Mouse (Mus musculus): ENCODE data around the gene 2010111I01Rik.

Gene 2010111I01Rik

DNA sequence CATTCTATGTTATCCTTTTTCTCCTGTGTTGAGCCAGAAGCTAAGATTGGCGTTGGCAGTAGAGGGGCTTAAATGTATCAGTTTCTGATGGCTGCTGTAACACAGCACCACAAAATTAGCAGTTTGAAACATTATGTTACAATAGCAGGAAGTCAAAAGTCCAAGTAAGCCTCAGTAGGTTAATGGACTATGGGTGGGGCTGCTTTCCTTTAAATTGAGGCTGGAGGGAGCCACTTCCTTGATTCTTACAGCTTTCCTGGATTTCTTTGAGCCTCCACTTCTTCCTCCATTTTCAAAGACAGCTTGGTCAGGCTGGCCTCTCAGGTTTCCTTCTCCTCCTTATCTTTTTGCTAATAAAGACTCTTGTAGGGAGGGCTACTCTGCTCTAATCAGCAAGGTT lies 304.1 kb downstream of the 2010111I01Rik start:
- DNase-seq = no peak

DNA sequence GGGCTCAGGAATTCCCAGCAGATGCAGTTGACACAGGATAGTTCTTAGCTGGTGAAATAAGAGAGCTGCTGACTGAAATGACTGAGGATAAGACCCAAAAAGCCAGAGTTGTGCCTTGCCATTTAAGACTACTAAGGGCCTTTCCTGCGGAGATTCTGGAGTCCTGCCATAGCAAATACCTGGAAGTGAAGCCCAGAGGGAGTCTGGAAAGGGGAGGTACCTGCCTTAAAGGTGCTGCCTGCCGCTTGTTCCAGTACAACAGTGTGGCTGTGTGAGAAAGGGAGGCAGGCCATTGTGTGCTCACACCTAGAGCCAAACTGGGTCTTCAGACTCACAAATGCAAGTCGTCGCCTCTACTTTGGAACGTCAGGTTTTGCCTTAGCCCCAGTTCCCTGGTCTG lies 305.5 kb downstream of the 2010111I01Rik start:
- DNase-seq = peak; percentile 67 to 80

DNA sequence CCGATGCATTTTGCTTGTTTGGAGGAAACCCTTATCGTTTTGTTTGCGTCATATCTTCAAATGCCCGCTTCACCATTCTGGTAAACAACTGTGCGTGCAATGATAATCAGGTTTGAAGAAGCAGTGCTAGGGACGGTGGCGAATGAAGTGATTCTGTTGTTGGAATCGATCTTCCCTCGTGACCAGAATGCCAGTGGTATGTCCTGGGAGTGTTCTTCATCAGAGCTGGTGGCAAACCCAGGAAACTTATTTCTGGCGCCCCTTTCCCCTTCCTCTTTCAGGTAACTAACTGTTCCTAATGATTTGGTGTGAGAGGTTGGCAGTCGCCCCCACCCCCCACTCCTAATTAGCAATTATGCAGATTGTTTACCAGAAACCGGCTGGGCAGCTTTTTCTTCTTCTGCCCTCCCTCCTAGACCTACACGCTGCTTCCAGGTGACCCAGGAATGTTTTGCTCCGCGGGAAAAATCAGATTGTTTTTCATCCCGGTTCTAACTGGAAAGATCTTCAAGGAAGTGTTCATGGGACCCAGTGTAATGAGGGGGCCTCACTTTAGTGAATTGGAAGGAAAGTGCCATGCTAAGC lies 307.4 kb downstream of the 2010111I01Rik start:
- DNase-seq = no peak

DNA sequence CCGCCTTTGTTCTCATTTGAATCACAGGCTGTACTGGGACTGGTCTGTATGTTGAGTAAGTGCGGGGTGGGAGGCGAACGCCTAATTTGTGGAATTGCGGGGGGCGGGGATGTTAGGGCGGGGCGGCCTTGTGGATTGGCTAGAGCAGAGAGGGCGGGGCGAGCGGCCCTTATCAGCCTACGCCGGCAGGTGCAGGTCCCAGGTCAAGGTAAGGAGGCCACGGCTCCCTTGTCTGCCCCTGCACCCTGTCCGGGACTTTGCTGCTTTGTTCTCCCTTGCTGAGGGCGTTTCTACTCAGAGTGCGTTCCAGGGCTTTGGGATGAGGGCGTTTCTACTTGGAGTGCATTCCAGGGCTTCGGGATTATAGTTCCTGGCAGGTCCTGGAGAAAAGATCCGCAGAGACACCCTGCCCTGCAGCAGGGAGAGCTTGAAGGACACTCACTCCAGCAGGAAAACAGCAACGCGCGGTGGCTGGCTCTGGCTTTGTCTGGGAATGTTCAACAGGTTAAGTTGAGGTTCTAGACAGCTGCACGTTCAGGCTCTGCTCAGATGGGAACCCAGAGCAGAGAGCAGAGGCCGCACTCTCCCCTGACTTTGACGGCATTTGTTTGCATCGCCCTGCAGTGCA lies 308.0 kb downstream of the 2010111I01Rik start:
- DNase-seq = peak; percentile 88 to 91

DNA sequence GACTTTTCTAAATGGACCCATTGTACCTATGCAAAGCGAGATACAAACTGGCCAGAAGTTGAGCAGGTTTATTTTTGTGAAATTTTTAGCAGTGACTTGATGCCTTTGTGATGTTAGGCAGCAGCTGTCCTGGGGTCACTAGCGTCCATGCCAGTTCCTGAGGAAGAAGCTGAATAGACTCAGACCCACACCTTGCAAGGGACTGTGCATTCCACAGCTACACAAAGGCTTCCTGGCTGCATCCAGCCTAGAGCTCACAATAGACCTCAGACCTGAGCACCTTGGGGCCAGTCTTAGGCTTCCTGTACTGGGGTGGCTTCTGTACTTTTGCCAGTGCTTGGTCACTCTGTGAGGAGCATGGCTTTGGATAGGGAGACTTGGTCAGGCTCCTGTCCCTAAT lies 309.2 kb downstream of the 2010111I01Rik start:
- no peak for DNase-seq

DNA sequence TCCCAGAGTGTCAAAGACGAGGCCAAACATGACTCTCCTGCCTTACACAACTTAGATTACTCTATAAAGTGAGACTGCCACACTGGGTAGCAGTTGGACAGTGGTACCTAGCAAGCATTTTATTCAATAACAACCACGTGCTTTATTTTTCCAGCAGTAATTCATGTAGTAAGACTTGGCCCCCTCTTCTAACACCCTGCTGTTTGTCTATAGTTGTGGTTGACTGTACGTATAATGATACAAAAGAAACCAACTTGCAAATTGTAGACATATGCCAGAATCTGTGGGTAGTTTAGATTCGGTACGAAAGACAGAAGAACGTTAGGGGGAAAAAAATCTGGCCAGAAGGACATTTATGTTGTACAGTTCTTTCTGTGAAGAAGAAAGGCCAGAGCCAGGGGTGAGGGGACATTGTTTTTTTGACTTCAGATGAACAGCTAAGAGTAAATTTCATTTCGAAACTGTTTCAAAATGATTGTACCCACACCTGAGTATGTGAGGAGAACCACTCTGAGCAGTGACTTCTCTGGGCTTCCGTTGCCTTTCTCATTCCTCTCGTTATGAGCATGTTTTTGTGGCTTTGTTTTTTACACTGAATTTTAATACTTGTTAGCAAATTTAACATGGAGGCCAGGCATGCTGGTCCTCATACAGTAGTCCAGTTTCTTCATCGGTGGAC lies 309.9 kb downstream of the 2010111I01Rik start:
- no peak for DNase-seq

GRCm38 (mm10) chr13:63276389-63276788 lies 311.7 kb downstream of the 2010111I01Rik start:
- no peak for DNase-seq

- DNase-seq = no peak
Observed at GRCm38 (mm10) chr13:63277316-63277715, 312.6 kb downstream of the 2010111I01Rik start.

GRCm38 (mm10) chr13:63278141-63278631 lies 313.5 kb downstream of the 2010111I01Rik start:
- peak in 1 of 2 experiments; percentile 37 for DNase-seq

- peak; percentile 70 to 79 for DNase-seq
Observed at GRCm38 (mm10) chr13:63278796-63279475, 314.2 kb downstream of the 2010111I01Rik start.

GRCm38 (mm10) chr13:63279807-63280206 lies 315.1 kb downstream of the 2010111I01Rik start:
- DNase-seq = no peak

GRCm38 (mm10) chr13:63280344-63280743 lies 315.7 kb downstream of the 2010111I01Rik start:
- DNase-seq = peak in 1 of 2 experiments; percentile 34

DNA sequence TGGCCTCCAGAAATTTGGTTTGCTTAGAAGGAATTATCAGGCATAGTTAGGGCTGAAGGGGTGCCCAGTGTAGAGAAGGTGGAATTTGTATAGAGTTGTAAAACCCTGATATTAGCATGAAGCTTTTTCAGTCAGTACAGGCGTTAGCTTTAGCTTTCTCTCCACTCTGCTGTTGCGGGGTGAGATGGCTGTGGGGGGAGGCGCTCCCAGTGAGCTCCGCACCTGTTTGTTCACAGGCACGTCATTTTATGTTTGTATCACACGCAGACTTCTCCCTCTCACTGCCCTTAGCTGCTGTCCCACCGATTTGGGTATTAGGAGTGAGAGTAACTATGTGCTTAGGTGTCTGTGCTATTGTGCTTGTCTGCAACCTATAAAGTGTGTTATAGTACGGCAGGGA lies 316.5 kb downstream of the 2010111I01Rik start:
- DNase-seq = no peak

DNA sequence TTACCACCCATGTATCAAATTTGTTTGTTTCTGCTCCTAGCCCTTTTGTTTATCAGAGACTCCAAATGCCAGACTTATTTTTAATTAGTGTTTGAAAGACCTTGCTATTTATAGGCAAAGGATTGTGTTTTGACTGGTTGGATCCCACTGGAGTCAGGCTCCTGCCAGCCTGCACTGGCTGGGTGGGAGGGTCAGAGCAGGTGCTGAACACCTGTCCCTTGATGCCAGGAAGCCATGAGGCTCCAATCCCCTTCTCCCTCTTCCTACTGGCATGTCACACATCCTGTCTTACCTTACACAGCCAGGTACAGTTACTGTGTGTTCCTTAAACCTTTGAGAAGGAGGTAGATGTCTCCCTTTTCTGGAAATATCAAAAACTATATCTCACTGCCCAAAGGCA lies 318.5 kb downstream of the 2010111I01Rik start:
- DNase-seq = no peak

GRCm38 (mm10) chr13:63284748-63285147 lies 320.1 kb downstream of the 2010111I01Rik start:
- no peak for DNase-seq

- no peak for DNase-seq
Observed at GRCm38 (mm10) chr13:63286483-63287102, 321.9 kb downstream of the 2010111I01Rik start.

DNA sequence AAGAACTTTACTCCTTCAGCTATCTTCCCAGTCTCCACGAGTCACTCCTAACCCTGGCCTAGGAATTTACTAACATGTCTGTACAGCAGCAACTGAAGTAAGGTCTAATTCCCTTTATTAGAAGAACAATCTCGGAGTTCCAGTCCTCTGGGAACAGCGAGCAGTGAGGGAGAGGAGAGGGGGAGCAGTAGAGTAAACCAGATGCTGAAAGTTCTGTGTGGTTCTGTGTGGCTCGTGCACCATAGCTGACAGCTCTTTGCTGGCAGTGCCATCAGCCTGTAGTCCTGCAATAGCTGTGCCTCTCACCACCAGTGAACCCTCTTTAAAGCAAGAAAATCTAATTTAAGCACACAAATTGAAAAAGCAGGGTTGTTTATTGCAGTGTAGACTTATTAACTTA lies 324.5 kb downstream of the 2010111I01Rik start:
- DNase-seq = no peak

DNA sequence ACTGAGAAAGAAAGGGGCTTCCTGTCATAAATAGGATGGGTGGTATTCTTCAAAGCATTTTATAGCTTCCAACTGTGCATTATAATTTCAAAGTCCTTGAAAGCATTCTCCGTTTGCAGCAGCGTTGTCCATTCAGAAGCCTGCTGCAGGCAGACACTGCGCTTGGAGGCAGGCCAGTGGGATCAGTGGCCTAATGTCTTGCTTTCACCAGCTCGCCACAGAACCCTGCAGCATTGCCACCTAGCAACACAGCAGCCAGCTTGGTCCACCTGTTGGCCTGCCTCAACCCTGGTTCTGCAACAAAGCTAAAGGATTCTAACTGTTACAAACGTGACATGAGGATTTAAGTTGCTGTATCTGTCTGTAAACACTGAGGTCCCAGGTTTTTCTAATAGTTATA lies 325.0 kb downstream of the 2010111I01Rik start:
- DNase-seq = no peak

DNA sequence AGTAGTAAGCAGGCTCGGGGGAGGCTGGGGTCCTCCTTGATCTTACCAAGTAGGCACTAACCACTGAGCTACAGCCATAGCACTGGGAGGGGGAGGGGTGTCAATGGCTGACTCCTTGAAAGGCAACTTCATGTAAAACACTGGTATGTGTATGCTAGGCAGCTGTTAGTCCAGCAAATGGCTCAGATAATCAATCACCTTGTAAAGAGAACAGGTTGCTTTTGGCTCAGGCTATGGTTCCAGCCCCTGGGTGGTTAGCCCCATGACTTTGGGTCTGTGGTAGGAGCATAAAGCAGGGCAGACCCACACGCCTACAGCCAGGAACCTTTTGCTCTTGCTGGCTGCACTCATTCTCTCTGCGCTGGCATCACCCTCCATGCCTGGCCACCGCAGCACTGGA lies 325.4 kb downstream of the 2010111I01Rik start:
- DNase-seq = no peak

DNA sequence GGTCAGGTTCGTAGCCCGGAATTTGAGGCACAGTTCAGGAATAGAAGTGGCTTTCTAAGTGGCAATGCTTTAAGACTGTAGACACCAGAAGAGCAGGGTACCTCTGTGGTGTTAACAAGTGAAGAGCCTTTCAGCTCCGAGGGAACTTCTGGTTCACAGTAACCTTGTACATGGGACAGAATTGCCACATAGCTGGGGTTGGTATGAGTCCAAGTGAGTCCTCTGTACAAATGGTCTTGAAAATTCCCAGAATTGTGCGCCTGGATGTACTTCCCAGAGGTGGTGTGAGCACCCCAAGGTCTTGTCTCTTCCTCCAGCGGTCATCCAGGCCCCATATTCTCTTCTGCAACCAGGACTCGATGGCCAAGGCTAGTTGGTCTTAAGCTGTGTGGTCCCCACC lies 326.3 kb downstream of the 2010111I01Rik start:
- peak in 1 of 2 experiments; percentile 34 for DNase-seq

DNA sequence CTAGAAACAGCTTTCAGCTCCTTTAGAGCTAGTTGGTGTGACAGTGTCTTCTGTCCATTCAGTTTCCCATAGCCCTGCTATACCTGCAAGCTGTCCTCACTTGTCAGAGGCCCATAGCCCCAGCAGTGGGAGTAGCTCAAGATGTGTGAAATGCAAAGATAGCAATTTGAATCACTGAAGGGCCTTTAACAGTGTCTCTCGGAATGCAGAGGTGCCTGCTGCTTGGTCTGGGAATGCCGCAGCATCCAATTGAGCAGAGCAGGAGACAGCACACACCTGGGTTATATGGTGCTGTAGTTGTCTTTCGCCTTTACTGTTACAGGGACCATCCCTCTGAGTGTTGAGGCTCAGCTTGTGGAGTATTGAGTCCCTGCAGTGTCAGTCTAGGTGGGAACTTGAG lies 329.0 kb downstream of the 2010111I01Rik start:
- DNase-seq = no peak

DNA sequence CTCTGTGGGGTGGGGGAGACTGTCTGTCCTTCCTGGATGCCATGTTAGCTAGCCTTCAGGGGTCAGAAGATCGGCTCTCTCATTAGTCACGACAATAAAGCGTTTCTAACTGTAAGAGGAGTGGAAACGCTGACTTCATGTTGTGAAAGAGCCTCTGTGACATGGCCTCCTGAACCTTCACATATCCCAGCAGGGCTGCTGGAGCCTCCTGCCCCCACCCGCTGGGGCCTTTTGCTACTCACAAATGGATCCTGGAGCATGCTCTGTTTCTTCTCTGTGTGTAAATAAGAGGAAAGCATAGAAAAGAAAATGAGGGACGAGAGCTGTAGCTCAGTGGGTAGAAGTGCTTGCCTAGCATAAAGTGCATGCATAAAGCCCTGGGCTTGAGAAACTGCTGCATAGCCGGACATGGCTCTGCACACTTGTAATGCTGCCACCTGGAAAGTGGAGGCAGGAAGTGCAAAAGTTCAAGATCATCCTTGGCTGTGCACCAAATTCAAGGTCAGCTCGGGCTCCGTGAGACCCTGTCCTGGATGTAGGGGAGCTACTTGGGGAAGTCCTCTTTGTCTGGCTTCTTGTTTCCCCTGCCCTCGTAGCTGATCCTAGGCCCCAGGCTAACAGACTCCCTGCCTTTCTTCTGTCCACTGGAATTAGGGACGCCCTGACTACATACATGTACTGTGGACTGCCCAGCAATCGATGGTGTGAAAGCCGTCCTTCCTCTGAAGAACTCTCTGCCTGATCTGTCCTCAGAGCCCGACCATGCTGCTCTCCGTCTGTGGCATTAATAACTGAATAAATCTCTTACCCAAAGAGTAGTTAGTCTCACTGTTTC lies 329.9 kb downstream of the 2010111I01Rik start:
- DNase-seq = peak; percentile 32 to 58
